Mouse (Mus musculus) spleen, postnatal 4 days (tissue): ENCODE data around the gene Polr1e.
"Not testable (repeated sequence)": the region's sequence is repeated elsewhere in the genome, so short reads cannot be mapped to it uniquely, and the experiment has no call there.

Source experiments
- DNase-seq, 2 experiments: peaks; one replicate each; pipeline ENCODE4 v3.0.0; 2022; ENCODE audit warnings: low spot score in 2 of 2

The Polr1e gene

DNA sequence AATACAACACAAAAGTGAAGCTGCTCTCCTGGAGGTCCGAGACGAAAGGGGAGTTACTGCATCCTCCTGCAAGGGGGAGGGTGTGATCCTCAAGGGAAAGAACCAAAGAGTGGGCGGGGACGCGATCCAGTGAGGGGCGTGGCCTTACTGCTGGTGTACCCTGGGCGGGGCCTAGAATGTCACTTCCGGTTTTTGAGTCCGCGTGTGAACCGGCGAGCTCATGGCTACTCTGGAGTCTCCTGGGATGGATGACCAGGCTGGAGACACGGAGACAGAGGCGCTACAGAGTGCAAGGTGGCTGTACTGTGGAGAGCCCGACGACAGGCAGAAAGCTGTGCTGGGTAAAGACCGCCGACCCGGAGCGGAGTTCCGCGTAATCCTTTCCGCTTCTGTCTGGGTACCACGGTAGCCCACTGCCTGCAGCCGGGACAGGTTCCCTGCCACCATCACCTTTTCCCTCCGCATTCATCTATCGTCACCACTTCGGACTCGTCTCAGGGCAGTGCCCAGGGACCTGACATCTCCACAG, at the start of gene Polr1e:
Polr1e (plus strand) TSS at position 132 of the 529 bp plus-strand sequence.
- DNase-seq, result peak; percentile 94 to 96

DNA sequence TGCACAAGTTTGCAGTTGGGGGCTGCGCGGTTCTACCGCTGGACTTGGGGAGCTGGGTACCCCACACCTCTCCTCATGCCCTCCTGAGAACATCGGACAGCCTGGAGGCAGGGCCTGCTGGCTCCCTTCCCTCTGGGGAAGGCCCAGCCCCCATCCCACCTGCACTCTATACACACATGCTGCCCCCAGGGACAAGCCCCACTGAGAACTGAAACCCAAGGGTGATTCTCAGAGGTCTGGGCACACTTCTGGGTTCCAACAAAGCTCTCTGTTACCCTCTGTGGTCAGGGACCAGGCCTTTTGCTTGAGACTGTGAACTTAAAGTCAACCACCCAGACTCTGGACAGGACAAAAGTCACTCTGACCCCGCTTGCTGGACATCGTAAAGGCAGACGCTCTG, 48.3 kb upstream of the Polr1e start:
- peak; percentile 69 to 76 for DNase-seq

DNA sequence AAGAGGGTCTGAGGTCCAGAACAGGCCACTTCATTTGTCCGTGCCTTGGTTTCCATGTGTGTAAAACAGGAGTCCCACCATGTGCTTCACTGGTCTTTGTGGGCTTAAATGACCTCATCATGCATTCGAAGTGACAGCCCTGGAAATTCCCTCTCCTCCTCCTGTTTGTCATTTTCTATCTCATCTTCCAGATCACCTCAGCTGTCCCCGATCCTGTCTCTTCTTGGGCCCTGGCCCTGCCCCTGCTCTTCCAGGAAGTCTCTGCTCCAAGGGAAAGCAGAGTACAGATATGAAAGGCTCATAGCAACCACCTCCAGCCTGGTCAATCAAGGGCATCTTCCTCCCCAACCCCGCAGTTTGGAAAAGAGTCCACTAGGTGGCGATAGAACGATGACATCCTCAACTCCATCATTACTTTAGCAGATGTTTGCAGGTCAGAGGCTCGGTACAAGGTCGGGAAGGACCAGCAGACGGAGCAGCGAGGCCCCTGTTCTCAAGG, 47.7 kb upstream of the Polr1e start:
- peak; percentile 64 to 83 for DNase-seq

DNA sequence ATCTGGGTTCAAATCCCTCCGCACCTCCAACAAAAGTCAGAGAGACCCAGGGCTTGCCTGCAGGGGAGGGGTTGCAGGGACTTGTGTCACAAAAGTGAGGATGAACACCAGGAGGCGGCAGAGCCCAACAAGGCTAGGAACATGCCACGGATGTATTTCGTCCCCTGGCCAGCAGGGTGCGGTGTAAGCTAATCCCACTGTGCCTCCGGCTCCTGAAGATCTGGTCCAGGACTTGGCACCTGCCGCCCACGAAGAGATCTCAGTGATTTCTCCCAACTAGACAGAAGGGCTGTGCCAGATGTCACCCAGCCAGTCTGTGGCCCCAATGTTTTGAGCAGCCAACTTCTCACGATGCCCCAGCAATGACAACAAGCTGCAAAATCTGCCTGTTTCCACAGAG, 44.9 kb upstream of the Polr1e start:
- DNase-seq, result peak; percentile 88 to 95

DNA sequence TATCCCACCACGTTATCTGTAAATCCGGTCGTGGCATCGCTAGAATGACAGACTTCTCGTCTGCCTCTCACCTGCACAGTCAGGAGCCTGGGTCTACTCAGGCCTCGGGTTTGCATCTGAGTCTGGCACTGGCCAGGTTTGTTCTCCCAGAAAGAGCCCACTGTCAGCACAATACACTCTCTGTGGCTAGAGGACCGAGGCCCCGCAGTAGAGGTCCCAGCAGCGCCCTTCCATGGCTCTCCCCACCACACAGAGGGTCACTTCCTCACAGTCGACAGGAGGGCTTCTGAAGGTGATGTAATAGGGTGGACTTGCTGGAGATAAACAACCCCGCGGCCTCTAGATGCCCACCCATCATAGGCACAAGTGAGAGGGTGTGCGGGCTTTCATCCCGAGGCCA, 44.5 kb upstream of the Polr1e start:
- DNase-seq, result no peak

DNA sequence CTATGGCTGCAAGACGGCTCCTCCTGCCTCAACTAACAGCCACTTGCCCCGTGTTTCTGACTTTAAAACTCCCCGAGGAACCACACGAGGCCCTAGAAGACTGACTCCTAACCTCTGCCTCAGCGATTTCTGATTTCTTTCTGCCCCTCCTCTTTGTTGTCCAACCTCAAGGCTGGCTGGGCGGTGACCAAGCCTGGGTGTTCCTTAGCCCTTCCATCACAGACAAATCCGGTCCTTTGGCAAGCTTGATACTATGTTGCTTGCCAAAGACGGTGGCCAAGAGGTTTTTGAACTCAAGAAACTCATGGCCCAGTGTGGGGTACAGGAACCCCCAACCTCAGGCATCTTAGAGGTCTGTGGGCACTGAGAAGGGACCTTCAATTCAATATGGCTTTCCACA, 44.1 kb upstream of the Polr1e start:
- DNase-seq, result no peak

DNA sequence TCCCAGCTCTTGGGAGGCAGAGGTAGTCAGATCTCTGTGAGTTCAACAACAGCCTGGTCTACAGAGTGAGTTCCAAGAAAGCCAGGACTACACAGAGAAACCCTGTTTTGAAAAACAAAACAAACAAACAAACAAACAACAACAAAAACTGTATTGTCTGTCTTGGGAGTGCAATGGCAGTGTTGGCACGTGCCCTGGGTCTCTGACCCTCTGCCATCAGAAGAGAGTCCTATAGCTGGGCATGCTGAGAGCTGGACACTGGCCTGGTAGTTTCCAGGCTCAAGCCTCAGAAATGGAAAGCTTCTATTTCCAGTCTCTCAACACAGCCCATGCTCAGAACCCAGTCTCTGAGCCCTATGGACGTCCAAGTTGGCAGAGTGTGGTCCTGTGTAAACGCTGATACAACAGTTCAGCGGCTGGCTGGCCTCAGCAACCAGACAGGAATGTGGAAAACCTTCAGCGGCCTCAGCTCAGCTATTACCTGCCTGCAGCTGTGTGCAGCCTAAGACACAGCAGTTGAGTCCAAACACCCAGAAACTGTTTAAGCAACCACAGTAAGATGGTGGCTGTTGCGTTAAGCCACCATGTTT, 42.3 kb upstream of the Polr1e start:
- no peak for DNase-seq

DNA sequence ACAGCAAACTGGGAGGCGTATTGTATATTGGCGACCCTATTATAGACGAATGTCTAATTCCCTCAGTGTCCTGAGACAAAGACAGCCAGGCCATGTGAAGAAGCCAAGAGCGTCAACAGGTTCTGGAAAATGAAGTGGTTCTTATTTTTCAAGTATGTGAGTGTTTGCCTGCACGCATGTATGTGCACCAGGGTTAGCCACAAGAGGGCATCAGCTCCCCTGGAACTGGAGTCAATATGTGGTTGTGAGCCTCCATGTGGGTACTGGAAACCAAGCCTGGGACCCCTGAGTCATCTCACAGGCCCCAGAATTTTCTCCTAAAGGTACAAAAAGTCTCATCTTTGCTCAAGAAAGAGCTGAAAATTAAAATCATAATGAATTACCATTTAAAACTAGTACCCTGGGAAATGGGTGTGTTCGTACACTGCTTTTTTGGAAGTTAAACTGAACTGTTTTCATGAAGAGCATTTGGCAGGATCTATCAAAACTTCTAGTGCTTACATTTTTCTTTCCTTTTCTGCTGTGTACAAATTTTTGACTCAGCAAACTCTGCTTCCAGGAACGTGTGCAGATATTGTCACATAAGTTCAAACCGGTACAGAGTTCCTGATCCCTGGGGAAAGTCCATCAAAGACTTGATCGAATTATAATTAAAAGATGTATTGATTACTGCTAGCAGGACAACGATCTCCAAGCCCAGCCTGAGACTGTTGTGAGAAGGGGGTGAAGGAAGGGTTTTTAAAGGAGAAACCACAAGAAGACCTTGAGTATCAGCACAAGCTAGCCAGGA, 41.3 kb upstream of the Polr1e start:
- no peak for DNase-seq

DNA sequence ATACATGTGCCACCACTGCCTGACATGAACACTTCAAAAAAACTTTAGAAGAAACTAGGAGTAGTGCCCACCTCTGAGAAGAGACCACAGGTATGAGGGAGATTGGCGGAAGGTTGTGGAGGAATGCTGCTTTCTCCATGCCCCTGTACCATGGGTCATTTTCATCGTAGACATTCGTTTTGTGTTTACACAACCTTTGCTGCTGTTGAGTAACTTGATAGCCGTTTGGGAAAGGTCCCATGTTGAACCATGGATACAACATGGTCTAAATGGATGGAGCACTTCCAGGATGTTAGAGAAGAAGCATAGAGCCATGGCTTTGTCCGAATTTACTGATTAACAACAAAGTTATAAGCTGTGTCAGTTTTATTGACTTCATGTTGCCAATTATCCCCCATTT, 40.2 kb upstream of the Polr1e start:
- no peak for DNase-seq

DNA sequence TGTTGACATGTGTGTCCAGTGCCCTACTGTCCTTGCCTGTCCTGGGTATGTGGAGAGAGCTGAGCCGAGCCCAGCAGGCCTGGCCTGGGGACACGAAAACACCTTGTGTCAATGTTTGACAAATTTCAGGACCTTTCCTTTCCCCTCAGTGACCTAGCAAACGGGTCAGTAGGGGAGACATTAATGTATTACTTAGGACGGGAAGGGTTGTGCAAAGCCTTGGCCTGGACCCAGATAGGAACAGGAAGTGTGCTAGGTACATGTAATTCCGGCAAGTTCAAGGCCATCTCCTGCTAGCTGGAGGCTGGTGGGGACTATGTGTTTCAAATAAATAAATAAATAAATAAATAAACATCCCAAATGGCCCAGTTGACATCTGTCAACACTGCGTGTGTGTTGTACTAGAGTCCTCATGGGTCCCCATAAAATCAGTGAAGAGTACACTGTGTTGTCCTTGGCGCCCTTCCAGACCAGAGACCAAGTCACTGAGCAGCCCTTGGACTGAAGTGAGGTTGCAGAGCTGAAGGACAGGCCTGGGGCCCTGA, 38.5 kb upstream of the Polr1e start:
- no peak for DNase-seq

DNA sequence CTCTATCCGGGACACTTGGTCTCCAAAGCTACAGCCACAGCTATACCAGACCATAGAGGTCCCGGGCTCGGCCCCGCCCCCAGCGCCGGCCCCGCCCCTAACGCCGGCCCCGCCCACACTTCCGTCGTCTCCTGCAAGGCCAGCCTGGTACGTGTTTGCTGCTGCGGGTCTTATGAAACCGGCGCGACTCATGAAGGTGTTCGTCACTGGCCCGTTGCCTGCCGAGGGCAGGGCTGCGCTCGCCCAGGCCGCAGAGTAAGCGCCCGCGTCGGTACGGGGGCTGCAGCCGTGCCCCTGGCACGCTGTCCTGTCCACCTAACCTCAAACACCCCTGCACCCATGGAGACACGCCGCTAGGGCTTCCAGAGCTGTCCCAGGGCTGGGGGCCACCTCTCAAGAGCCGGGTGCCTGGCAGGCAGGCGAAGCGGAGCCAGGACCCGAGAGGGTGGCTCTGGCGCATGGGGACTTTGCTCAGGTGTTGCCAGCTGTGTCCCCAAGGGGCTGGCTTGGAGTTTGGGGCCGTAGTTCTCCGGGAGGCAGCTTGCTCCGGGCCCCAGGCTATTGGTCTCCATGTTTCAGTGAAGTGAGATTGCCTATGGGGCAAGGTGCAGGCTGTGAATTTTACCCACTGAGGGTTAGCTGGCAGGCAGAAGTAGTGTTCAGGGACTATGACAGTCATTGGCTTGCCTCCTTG, 37.0 kb upstream of the Polr1e start, which contains the start of gene Grhpr:
Grhpr (plus strand) TSS at position 116 of the 694 bp plus-strand sequence.
- DNase-seq, result peak; percentile 86 to 94

DNA sequence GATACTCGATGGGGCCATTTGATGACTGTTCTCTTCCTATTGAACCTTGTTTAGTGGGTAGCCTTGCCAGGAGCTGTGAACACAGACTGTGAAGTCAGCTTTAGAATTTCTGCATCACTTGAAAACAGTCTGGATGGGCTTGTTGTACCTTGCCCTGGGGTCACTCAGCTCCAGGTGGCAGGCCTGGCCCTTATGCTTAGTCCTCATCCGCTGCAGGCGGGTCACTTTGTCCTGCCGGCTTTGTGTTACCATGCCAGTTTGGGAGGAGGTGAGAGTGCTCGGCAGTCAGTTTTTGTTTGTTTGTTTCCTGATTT, 36.5 kb upstream of the Polr1e start:
- no peak for DNase-seq

DNA sequence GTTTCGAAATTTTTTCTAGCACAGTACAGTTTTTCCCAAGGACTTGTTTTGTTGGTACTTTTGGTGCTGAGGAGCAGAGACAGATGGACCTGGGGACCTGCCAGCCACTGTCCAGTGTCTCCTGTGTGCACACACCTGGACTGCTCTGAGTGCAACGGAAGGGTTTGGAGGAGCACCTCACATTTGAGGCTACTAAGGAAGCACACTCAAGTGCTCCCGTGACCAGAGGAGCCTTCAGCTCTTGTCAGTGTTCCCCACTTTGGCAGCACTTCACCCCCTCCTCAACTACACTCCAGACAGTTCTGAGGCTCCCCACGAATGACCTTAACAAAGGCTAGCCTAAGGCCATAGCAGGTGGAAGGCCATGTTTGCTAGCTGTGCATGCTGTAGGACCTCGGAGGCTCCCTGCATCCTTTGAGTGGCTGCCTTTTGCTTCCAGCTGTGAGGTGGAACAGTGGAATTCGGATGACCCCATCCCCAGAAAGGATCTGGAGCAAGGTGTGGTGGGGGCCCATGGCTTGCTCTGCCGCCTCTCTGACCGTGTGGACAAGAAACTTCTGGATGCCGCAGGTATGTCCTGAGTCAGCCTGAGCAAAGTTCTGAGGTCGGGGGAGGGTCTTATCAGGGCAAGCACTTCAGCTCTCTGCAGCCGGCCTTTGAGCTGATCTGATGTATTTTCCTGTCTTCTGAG, 35.8 kb upstream of the Polr1e start:
- no peak for DNase-seq

DNA sequence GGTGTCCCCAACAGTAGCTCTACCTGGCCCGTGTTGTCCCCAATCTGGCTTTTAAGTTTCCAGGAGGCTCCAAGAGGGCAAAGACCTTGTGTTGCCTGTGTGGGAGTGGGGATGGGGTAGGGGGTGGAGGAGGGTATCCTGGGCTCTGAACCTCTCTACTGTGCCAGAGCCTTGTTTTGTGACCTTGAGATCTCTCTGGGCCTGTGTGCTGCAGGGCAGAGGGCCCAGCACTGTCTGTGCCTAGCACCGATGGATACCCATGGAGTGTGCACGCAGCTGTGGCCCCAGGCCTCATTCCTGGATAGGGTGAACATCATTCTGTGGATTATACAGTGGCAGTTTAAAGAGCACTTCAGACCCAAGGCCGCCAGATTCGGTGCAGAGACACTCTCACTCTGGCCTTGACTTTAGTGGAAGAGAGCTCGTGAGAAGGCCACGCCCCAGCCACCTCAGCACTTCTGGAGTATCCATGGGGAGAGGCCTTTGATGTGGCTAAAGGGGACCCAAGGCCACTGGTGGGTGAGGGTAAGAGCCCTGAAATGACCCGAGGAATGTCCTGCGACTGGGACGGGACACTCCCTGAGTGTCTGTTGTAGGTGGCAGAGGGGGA, 35.1 kb upstream of the Polr1e start:
- no peak for DNase-seq

DNA sequence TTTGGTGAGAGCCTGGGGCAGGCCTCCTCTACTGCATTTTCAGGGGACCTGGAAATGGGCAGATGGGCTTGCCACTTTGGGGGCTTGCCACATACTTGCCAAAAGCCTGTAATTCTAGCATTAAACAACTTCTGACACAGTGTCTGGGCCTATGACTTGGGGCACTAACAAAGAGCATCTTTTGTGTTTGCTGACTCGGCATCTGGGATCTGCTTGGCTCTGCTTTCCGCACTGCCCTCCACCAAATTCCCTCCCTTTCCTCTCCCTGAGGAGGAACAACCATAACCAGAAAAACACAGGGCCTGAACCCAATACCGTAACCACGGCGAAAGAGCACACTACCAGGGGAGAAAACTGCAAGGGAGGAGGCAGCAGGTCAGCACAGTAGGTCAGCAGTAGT, 27.8 kb upstream of the Polr1e start:
- no peak for DNase-seq

DNA sequence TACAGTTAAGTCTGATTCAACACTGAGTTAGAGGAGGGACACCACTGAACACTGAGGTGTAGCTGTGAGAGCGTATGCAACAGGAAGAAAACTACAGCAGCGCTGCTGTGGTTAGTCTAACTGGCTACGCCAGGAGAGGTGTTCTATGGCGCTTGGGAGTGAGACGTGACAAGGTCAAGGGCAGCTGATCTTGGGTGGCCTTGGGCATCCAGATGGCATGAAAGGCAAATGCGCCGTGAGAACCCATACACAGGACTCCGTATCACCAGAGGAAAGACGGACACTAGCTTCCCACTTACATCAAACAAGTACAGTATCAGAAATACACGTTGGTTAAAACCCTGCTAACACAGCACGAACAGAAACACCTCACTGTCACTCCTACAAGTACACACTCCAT, 26.1 kb upstream of the Polr1e start:
- not testable (repeated sequence) for DNase-seq

DNA sequence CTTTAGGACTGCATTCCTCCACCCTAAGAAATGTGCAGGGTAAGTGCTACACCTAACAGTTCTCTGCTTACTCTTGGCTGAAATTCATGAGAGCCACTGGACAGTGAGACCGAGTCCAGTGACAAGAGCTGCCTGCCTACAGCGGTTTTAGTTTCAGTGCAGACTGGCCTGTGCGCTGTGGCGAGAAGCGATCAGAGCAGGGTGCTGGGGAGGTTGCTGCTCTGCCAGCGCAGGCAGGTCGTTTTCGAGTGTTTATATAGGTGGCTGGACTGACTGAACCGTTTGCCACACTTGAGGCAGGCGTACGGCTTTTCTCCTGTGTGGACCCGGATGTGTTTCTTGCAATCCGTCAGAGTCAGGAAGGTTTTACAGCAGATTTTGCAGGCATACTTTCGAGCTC, 25.2 kb upstream of the Polr1e start:
- DNase-seq, result not testable (repeated sequence)

DNA sequence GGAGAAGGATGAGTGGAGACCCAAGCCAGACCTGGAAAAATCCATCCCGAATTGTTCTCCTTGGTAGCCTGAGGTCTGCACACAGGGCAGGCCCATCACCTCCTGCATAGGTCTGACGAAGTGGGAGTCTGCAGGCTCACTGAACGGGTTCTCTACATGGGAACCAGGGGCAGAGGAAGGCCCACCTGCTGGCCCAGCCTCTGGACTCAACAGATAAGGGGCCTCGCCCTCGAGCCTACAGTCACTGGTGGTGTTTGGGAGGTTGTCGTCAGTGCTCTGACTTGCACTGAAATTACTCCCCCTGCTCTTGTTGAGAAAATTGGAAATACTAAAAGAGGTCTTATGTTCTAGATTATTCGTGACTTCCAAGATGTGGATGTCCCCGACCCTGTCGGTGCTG, 24.5 kb upstream of the Polr1e start:
- DNase-seq, result peak; percentile 70 to 72

DNA sequence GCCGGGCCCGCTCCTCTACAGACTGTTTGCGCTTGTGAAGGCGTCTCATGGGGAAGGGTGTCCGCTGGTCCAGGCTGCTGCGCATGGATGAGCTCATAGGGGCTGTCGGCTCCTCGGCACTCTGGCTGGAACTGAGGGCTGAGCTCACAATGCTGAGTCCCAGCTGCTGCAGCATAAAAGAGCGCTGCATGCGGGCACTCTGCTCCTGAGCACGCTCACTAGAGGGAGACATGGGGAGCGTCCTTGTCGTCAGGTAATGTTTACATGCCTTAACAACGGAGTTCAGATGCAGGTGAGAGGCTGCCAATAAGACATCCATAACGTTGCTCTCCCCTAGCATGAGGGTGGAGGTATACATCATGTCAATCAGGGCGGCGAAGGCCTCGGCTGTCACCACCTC, 23.6 kb upstream of the Polr1e start:
- DNase-seq, result no peak

DNA sequence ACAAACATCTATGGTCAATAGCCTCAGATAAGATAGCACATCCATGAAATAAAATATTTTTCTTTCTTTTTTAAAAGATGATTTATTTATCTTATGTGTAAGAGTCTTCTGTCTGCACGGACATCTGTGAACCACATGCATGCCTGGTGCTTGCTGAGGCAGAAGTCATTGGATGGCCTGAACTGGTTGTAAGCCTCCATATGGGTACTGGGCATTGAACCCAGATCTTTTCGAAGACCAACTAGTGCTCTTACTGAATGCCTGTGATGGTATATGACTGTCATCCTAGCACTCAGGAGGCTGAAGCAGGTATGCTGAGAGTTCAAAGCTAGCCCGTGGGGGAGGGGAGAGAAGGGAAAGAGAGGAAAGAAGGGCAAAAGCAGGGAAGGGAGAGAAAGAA, 20.3 kb upstream of the Polr1e start:
- DNase-seq, result no peak

DNA sequence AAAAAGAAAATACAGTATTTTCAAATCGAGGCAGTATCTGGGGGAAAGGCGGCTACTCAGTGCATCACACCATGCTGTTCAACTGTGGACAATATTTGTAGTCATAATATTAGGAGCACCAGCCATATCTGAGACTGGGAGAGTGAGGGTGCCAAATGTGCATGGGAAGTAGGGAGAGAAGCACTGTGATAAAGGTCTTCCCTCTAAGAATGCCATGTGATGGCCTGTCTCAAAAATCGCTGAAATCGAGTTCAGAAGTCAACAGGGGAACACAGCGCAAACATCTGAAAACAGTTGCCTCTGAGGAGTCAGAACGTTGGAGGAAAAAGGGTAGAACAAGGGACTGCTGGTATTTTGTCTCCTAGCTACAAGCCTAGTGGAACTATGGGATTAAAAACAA, 18.4 kb upstream of the Polr1e start:
- DNase-seq, result no peak
